Mouse (Mus musculus): ENCODE results near the gene Elof1.

DNA sequence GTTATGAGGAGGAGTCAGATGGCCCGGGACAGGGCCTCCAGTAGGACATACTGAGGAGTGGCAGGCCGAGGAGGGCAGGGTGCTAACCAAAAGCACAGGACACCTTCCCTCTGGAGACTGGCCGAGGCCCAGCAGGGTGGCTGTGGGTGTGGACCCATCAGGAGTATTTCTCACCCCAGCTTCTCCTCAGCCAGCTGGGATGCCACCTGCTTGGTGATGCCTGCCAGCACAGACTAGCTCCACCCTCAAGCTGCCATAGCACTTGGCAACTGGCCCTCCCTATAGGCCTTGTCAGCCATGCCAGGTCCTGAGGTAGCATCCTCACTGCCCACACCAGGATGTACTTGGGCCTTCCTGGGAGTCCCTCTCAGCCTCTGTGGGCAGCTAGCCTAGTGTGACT, 52.6 kb downstream of the Elof1 start:
- TF ChIP-seq CTCF (IDR thresholded peaks at IDR 0.05; ENCODE audit: low read depth) (no peak), EP300 (IDR thresholded peaks at IDR 0.05; ENCODE audit: low read depth) (no peak)

All from liver, postnatal 0 days (tissue).